Mouse (Mus musculus) cerebellum, adult 2 months (tissue): ENCODE measurements around the gene Zmym4.

Source experiments
- CTCF ChIP-seq: fragments of 200-500 bp; IDR thresholded peaks from 2 replicates; pipeline ENCODE4 v1.5.1; 2011; ENCODE audit warnings: low read depth, mild to moderate bottlenecking, control low read depth, low read length, moderate library complexity, borderline replicate concordance; ENCODE audit not compliant: insufficient read depth
- POLR2A ChIP-seq: fragments of 200-500 bp; IDR thresholded peaks from 2 replicates; pipeline ENCODE4 v1.6.1; 2011; ENCODE audit warnings: low read length, control low read depth, borderline replicate concordance; ENCODE audit not compliant: insufficient read depth

- TF ChIP-seq POLR2A: no peak
- TF ChIP-seq CTCF: no peak
These were observed 24.4 kb upstream of the Zmym4 start for GRCm38 (mm10) chr4:126992356-126992755.
